8 mouse cellular contexts compared by ENCODE assay signal in genomic region chr9:43984181-43985062, GRCm38 (mm10). TPM values are rescaled to one million over a fixed set of nuclear protein-coding genes. Genes with fewer than 3 reads are reported as not detected.
DNase-seq lines count a peak whose midpoint lies in the region; ATAC-seq lines count a peak whose summit lies in the region.

No protein-coding gene starts in this region.

- no peak overlapping the region for H3K4me3 ChIP-seq in forebrain, embryonic 16.5 days (replicated peaks; ENCODE audit: low read length)
- no peak overlapping the region for H3K4me3 ChIP-seq in hindbrain, embryonic 10.5 days

- no peak overlapping the region for H3K4me2 ChIP-seq in forebrain, embryonic 16.5 days (ENCODE audit: low read length)

- H3K36me3 ChIP-seq in forebrain, embryonic 16.5 days (ENCODE audit: control insufficient read depth, insufficient read depth) = no peaks in the 10 kb centered on the region
- H3K36me3 ChIP-seq in hindbrain, embryonic 10.5 days = no peaks in the 10 kb centered on the region

- DNase-seq in Muller cell, postnatal 12 days (ENCODE audit: inconsistent ontology term) = peak; percentile 96
- peak; percentile 86 for DNase-seq in cerebellum, adult 11 months
- DNase-seq in hindbrain, embryonic 10.5 days (ENCODE audit: low spot score) = peak; percentile 83
- DNase-seq in layer of hippocampus, adult 8-10 months (ENCODE audit: low spot score in 2 of 2) = peak; percentile 82 to 94
- peak; percentile 91 for DNase-seq in lung, postnatal 36 days
- peak; percentile 92 for DNase-seq in right cerebral cortex, postnatal 10 days (ENCODE audit: low spot score in 2 of 2)
- peak; percentile 75 for DNase-seq in urinary bladder, postnatal 25 days (ENCODE audit: low spot score)

- WGBS in forebrain, embryonic 16.5 days = 45% methylated on average over 8 of the region's 8 CpGs
- 53% methylated on average over 8 of the region's 8 CpGs for WGBS in hindbrain, embryonic 10.5 days

- no peak overlapping the region for H3K9ac ChIP-seq in forebrain, embryonic 16.5 days (replicated peaks; ENCODE audit: low read depth, low read length)

- no peak overlapping the region for H3K27ac ChIP-seq in forebrain, embryonic 16.5 days (ENCODE audit: low read length)
- no peak overlapping the region for H3K27ac ChIP-seq in hindbrain, embryonic 10.5 days

- H3K9me3 ChIP-seq in forebrain, embryonic 16.5 days (ENCODE audit: control insufficient read depth, low read length) = no peaks in the 10 kb centered on the region
- no peaks in the 10 kb centered on the region for H3K9me3 ChIP-seq in hindbrain, embryonic 10.5 days

- H3K27me3 ChIP-seq in forebrain, embryonic 16.5 days (replicated peaks; ENCODE audit: control insufficient read depth, insufficient read depth, low read length) = 0 out of 2 replicates have a peak, but pooled peaks cover 2% of the 10 kb centered on the region
- 0 out of 2 replicates have a peak, but pooled peaks cover 5% of the 10 kb centered on the region for H3K27me3 ChIP-seq in hindbrain, embryonic 10.5 days (ENCODE audit: insufficient read depth, poor library complexity, severe bottlenecking)

- peaks cover 3% of the 10 kb centered on the region; the same call in 1 of the 2 replicates for H3K4me1 ChIP-seq in forebrain, embryonic 16.5 days (replicated peaks; ENCODE audit: control insufficient read depth, insufficient read depth, low read length)
- peaks cover 17% of the 10 kb centered on the region for H3K4me1 ChIP-seq in hindbrain, embryonic 10.5 days (replicated peaks)

- ATAC-seq in forebrain, embryonic 16.5 days = peak; percentile 75

RNA-seq across cellular contexts. Expression of gene Thy1, which starts 58.8 kb away (rescaled TPM):
- 4.7 and 5.4 TPM in 2 replicates for polyA plus RNA-seq in forebrain, embryonic 16.5 days (2015; fragmentation: Nextera tagmentation; extraction: Ambion mirVana)
- polyA plus RNA-seq in hindbrain, embryonic 10.5 days (2016; fragmentation: Nextera tagmentation; extraction: Ambion mirVana) = 0.14 TPM in 1 of 2 replicates, not detected in the other
- total RNA-seq in layer of hippocampus, adult 8-10 months (2022) = 1,000 to 10,000 TPM in 2 of 4 experiments, 100 to 1,000 TPM in 2; 838 to 6,022 (median 3,337) TPM
